Mouse (Mus musculus) olfactory bulb, adult 2 months (tissue): Measurements from ENCODE around the gene Prokr2.

Experiments
- CTCF ChIP-seq: fragments of 200-500 bp; IDR thresholded peaks from 2 replicates; pipeline ENCODE4 v1.5.1; 2012; ENCODE audit warnings: low read depth, mild to moderate bottlenecking, low read length, moderate library complexity; ENCODE audit not compliant: insufficient read depth
- POLR2A ChIP-seq: fragments of 200-500 bp; IDR thresholded peaks from 2 replicates; pipeline ENCODE4 v1.6.1; 2012; ENCODE audit warnings: mild to moderate bottlenecking, low read depth, low read length, moderate library complexity; ENCODE audit not compliant: insufficient read depth

DNA sequence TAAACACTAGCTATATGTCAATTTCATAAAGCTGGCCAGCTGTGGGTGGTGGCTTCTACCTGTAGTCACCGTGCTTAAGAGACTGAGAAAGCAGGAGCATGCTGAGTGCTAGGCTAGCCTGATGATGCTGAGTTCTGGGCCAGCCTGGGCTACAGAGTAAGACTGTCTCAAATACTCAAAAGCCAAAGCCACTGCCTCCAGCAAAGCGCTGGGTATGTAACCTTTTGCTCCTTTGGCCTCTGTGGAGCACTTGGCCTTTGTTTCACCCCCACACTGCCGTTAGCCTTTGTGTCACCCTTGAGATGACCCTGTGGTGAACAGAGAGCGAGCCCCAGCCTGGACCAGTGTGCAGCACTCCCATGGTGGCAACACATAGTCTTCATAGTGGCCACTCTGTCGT is 64.7 kb downstream of the Prokr2 start:
- TF ChIP-seq CTCF (no peak), POLR2A (no peak)
